Mouse (Mus musculus) WW6 (cell line): ENCODE measurements around the gene Prr29.

Source experiments
- DNase-seq: peaks from one replicate; pipeline ENCODE4 v3.0.0-alpha.2; 2013; ENCODE audit warnings: low read depth, low spot score

Prr29 gene

DNA sequence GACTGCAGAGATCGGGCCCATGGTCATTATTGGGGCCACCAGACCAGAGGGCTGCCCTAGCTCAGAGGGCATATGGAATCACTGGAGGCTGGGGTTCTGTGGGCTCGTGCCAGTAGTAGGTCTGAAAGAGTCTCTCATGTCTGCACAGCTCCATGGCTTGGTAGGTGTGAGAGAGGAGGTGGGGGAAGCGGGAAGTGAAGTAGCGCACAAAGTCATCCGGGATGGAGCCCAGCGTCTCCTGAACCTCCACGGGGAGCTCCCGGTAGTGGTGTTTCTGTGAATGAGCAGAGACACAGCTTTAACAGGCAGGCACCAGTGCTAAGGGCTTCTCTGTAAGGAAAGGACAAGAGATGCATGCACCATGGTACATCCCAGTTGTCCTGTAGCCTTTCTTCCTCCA, 33.2 kb downstream of the Prr29 start:
- DNase-seq, result no peak

DNA sequence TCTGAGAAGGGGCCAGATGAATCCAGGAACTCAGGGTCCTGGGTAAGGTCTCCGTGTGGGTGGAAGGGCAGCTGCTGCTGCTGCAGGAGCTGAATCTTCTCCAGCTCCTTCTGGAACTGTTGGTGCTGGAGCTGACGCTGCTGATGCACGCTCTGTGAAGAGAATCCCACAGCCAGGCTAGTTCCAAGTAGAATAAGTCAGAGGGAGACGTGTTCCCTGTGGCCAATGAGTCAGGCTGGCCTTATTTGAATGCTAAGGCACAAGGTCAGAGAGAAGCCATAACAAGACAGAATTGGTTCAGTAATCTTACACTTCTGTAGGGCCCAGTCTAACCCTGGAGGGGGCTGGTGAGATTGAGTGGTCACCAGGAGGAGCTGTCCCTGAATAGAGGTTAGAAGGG, 44.7 kb downstream of the Prr29 start:
- no peak for DNase-seq

DNA sequence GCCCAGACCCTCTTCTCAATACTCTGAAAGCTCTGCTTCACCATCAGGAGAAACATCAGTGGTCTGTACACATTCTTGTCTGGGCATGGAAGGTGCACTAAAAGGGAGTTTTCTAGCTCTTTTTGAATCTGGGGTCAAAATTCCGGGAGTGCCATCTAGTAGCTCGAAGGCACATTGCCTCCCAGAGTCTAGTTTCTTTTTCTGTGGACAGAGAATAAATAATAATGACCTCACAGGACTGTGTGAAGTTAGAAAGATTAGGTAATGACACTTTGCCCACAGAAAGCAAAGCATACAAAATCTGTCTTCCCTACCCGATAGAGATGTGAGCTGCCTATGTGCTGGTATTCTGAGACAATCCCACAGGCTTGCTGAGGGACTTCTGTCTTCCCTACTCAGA, 45.2 kb downstream of the Prr29 start:
- DNase-seq, result no peak

DNA sequence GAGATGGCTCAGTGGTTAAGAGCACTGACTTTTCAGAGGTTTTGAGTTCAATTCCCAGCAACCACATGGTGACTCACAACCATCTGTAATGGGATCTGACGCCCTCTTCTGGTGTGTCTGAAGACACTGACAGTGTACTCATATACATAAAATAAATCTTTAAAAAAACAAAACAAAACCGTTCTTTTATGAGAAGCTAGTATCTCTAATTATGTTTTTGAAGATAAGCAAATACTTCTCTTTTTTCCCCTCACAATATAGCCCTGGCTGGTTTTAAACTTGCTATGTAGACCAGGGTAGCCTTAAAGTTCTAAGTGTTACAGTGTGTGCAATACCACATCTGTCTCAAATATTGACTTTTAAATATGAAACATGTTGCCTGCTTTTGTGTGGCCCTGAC, 45.9 kb downstream of the Prr29 start:
- no peak for DNase-seq

DNA sequence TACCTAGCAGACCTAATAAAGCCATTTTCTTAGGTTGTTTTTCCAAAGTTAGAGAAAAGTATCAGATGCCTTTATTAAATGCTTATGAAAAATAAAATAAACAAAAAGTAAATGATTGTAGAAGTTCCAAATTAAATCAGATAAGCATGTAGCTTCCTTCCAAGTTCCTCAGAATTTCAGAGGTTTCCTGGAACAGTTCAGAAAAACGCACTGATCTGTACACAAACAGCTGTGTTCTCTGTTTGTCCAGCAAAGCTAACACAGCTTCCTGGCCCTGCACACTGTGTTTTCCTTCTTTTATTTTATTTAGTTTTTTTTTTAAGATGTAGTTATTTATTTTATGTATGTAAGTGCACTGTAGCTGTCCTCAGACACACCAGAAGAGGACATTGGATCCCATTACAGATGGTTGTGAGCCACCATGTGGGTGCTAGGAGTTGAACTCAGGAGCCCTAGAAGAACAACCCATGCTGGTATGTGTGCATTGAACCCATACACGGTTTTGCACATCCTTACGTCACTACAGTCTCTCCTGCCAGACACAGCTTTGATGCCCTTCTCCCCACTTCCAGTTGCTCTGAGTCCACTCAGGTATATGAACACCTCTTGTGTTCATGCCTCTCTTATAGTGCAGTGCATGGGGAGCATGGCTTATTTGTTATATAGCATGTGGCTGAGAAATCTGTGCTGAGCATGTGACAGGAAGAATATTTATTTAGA, 47.5 kb downstream of the Prr29 start:
- DNase-seq, result no peak

DNA sequence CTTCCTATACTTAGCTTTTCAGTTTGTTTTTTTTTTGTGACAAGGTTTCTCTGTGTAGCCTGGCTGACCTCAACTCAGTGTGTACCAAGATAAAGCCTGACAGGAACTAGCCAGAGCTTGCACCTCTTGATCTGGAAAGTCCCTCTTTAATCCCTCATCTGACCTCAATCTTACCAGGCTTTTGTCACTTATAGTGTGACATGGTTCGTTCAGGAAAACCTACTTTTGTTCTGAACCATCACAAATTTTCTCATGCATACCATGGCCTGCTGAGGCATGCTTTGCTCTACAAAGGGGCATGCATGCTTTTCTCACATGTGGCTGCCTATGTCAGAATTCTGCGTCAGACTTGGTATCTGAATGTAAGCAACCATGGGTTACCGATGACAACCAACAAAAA, 51.1 kb downstream of the Prr29 start:
- no peak for DNase-seq

DNA sequence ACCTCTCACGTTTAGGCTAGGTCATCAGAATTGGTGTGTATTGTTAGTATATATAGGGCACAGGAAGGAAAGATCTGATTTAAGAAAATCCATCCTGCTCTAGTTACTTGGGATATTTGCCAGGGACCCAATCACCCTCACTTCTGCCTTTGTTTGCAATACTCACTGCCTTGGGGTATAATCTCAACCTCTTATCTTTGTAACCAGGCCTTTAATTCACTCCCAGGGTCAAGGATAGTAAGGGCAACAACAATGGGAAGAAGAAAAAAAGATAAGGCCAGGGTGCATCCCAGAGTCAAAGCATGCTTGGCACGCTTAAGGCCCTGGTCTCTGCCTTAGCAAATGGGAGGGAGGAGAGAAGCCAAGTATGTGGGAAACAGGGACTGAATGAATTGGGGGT, 52.6 kb downstream of the Prr29 start:
- no peak for DNase-seq

DNA sequence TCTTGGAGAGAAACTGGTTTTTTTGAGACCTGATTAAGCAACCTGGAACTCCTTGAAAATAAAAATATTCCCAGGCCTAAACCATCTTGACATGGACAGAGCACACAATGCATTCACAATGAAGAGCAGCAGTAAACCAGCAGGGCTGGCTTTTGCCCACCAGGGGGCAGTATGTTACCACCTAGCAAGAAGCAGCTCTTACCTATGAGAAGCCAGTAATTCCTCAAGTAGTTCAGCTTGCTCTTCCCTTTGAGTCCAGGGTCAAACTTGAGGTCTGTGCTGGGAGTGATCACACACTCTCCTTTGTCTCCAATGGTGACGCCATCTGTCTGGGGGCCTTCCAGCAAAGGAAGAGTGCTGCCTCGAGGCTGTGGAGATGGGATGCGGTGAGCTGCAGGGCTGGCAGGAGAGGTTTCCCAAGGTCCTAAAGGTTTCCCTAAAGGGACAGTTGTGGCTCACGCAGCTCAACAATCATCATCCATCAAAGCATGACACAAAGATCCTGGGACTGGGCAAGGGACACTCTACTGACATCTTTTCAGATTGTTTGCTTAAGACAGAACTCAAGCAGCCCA, 53.4 kb downstream of the Prr29 start:
- peak; percentile 71 for DNase-seq

DNA sequence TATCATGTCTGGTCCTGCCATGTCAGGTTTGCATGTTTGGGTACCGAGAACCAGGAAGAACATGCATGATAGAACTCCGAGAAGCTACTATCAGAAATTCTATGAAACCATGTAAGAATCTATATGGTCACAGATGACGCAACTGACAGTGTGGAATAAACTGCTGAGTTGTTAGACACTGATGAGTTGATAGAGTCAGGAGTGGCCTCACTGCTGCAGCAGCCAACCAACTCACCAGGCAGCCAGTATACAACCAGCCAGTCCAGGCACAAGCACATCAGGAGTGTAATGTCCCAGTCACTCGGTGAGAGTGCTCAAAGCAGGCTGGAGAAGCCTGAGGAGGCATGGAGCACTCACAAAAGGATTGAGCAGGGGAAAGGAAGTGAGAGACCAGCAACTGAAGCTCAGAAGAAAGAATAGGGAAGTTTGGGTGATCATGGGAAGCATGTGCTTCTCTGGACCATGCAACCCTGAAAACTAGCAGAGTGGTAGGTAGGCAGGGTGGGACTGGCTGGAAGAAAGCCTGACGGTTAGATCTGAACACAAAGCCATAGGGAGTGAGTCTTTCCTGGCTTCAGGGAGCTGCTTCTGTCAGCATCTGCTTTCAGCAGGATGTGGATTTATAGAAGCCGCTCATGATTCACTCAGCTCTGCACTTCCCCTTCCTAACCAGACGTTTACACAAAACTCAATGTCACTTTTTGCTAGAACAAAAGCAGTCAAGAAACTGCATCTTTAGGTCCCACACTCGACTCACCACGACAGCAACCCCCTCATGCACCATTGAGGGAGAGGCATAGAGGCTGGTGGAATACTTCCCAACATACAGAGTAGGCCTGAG, 54.2 kb downstream of the Prr29 start:
- DNase-seq, result no peak

DNA sequence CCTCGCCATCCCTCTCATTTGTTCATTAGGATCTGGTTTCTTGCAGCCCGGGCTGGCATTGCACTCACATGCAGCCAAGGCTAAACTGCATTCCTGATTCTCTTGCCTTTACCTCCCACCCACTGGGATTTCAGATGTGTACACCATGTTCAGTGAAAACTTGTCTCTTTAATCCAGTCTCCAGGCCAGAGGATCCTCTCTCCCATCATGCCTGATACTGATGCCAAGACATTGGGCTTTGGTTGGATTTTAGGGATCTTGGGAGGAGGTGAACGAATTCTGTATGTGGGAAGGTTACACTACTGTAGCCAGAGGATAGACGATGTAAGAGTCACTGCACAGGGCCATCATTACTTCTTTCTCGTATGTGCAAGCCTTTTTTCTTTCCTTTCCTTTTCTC, 59.9 kb downstream of the Prr29 start:
- DNase-seq, result no peak

DNA sequence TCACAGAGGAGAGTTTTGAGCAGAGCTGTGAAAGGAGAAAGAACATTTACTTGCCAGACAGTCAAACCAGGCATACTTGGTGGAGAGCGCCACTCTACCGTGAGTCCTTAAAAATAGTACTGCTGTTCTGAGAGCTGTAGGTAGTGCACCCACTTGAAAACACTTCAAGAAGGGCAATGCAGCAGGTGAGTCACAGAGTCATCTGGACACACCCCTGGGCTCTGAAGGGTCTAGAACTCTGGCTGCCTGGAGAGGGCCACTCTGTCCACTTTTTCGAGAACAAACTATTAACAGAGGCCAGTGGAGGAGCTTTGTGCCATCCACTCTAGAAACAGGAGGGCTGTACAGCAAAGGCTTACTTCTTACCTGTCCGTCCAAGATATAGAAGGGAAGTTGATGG, 61.2 kb downstream of the Prr29 start:
- no peak for DNase-seq
